Mouse (Mus musculus): Measurements from ENCODE around the gene Ptprn.

Gene Ptprn

GRCm38 (mm10) chr1:75264091-75264880, at the start of gene Ptprn:
Ptprn (minus strand) TSS chr1:75264502.
- no peak for DNase-seq (ENCODE audit: low read depth, low spot score)

- DNase-seq (ENCODE audit: low read depth, low spot score): no peak
Measured at GRCm38 (mm10) chr1:75311694-75312093, 47.4 kb upstream of the Ptprn start.

DNA sequence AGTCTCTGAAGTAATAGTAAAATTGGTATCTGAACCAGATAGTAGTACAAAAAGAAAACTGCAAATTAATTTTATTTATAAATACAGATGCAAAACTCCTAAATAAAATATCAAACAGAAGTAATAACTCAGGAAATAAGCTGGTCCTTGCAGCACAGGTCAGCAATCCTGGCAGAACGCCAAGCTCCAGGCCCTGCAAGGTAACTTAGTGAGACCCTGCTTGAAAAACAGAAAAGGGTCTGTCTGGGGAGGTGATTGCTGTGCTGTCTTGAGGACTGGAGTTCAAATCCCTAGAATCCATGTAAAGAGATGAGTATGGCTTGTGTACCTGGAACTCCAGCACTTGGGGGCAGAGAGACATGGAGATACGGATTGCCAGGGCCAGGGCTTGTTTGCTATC, 40.4 kb upstream of the Ptprn start:
- no peak for DNase-seq (ENCODE audit: low read depth, low spot score)

GRCm38 (mm10) chr1:75294294-75294693, 30.0 kb upstream of the Ptprn start:
- no peak for DNase-seq (ENCODE audit: low read depth, low spot score)

DNA sequence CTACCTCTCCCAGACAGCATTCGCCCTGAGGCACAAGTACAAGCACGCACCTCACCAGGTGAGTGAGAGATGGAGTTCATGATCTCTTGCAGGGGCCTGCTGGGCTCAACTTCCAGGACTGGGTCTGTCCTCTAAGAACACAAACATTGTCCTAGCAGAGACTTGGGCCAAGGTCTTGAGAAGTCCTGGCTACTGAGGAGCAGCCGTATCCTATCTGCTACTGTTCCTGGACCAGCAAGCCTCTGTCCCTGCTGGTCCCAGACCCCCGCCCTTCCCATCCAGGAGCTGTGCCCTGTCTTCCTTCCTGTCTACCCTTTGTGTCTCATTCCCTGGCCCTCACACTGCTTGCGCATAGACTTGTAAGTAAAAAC, 29.0 kb upstream of the Ptprn start:
- no peak for DNase-seq (ENCODE audit: low read depth, low spot score)

- DNase-seq (ENCODE audit: low read depth, low spot score): no peak
Measured at GRCm38 (mm10) chr1:75292476-75293330, 28.4 kb upstream of the Ptprn start.

DNA sequence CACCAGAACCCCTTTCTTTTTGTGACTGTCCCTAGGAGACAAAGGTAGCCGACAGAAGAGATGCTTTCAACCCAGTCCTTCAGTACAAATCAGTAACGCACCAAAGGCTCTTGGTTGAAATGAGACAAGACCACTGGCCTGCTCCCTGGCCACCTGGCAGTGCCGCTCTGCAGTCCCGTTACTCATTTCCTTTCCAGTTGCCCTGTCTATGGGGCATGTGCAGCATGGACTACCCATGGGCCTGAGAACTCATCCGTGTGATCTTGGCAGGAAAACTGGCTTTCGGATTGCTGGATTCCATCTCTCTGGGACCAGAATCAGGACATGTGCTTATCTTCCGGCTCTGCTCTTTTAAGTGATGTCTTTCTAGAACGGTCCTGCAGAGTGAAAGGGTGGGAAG, 27.0 kb upstream of the Ptprn start:
- DNase-seq (ENCODE audit: low read depth, low spot score): no peak

- no peak for DNase-seq (ENCODE audit: low read depth, low spot score)
Measured at GRCm38 (mm10) chr1:75290582-75290981, 26.3 kb upstream of the Ptprn start.

DNA sequence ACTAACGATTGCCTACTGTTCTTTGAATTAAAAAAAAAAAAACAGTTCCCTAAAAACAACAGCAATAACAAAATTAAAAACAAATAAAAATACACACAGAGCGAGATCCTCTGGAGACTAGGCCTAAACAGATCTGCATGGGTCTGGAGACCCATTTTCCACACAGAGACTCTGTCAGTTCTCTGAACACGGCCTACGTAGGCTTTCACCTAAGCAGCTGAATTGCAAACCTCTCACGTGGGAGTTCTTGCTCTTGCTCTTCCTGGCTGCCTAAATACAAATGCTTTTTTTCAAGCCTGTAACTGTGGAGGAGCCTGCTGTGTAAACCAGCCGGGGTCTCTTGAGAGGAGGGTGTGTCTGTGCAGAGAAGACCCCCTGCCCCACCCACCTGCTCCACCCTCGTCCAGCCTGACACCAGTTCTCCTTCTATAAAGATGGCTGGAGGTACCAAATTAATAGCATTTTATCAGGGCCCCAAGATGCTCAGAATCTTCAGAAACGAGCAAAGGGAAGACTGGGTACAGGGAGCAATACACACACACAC, 25.7 kb upstream of the Ptprn start:
- no peak for DNase-seq (ENCODE audit: low read depth, low spot score)

GRCm38 (mm10) chr1:75289376-75289775, 25.1 kb upstream of the Ptprn start:
- no peak for DNase-seq (ENCODE audit: low read depth, low spot score)

DNA sequence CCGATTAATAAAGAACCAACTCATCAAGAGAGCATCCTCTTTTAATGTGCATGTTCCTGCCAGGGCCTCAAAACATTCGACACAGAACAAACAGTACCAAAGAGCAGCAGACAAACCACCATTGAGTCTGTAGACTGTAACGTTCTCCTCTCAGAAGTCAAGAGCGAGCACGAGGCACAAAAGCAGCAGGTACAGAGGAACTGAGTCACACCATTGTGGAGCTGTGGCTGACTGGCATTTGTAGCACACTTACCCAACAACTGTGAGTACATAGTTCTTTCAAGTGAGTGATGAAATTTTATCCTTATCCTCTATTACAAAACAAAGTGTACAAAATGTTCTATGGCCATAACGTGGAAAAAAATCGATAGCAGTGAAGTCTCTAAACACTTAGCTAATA, 20.6 kb upstream of the Ptprn start:
- DNase-seq (ENCODE audit: low read depth, low spot score): no peak

- no peak for DNase-seq (ENCODE audit: low read depth, low spot score)
Measured at GRCm38 (mm10) chr1:75283017-75283416, 18.7 kb upstream of the Ptprn start.

GRCm38 (mm10) chr1:75278228-75278627, 13.9 kb upstream of the Ptprn start, which contains the start of gene Resp18:
Resp18 (minus strand) TSS chr1:75278415.
- DNase-seq (ENCODE audit: low read depth, low spot score): no peak

- DNase-seq (ENCODE audit: low read depth, low spot score): no peak
Measured at GRCm38 (mm10) chr1:75277195-75278188, 13.2 kb upstream of the Ptprn start.

DNA sequence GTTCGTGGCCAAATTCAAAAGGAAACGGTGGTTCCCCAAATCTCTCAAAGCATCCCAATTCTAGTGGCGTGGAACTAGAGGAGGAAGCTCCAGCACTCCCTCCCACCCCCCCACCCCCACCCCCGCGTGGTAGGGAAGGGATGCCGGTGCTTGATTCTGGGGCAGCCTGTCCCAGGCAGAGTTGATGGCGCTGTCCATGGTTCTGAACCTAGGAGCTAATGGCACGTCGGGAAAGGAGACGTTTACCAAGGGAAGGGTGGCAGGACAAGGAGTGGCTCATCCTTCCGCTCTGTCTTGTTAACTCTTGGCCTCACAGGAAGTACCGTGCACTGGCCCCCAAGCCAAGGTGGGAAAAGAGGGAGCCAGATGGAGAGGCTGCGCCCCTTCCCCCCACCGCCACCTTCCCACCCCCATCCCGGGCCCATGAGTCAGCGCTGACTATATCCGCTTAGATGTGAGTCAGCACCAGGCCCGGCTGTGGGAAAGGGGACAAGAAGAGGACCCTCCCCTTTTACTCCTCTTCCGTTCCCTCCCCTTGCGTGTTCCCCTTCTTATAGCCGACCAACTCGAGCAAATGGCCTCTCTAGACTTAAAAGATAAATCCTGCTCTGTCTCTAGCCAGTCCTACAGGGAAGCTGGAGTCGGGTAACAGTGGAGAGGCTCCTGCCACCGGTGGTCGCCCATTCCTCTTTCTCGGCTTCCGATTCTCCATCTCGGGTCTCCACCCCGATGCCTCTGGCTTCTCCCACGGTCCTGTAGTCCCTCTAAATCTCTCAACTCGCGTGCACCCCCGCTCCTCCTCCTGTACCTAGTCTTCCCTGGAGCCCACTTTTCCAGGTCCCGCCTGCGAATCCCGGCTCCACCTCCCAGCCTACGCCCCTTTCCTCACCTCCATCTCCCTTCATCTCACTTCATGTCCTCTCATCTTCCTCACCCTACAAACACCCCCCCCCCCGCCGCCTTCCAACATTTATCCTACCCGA, 1.0 kb downstream of the Ptprn start:
- DNase-seq (ENCODE audit: low read depth, low spot score): no peak

GRCm38 (mm10) chr1:75261278-75261677, 3.0 kb downstream of the Ptprn start:
- DNase-seq (ENCODE audit: low read depth, low spot score): no peak

- DNase-seq (ENCODE audit: low read depth, low spot score): no peak
Measured at GRCm38 (mm10) chr1:75255516-75256046, 8.7 kb downstream of the Ptprn start.

GRCm38 (mm10) chr1:75254625-75255013, 9.7 kb downstream of the Ptprn start:
- DNase-seq (ENCODE audit: low read depth, low spot score): no peak

DNA sequence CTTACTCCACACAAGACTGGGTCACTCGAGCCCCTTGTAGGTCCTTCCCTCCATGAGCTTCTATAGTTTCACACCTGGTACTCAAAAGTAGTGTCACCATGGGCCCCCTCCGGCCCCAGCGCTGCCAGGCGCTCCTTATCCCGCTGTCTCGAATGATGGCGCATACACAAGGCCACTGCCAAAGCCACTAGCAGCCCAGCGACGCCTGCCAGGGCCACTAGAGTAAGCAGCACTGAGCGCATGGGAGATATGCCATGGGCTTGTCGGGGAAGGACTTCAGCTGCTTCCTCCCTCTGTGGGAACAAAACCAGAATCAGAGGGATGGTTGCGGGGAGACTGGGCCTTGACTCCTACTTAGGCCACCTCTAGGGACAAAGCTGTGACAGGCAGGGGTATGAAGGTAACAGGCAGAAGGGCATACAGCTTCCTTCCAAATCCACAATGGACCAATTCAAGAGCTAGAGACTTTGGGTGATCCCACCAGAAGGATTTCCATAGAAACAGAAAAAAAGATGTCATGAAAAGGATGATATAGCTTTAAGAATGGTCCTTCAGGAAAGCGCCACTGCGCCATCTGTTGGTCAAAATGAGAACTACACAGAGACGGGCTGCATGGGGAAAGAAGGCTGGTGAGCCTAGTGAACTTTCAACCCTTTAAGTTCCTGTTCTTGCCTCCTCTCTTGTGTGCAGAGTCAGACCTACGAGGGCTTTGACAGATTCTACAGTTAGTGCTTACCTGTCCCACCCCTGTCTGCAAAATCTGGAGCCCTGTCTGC, 10.3 kb downstream of the Ptprn start:
- peak; percentile 73 for DNase-seq (ENCODE audit: low read depth, low spot score)
